Mouse (Mus musculus) lung, postnatal 14 days (tissue): ENCODE results near the gene 4930564D02Rik.

Experiments used
- DNase-seq: peaks from one replicate; pipeline ENCODE4 v3.0.0; 2021

4930564D02Rik gene

DNA sequence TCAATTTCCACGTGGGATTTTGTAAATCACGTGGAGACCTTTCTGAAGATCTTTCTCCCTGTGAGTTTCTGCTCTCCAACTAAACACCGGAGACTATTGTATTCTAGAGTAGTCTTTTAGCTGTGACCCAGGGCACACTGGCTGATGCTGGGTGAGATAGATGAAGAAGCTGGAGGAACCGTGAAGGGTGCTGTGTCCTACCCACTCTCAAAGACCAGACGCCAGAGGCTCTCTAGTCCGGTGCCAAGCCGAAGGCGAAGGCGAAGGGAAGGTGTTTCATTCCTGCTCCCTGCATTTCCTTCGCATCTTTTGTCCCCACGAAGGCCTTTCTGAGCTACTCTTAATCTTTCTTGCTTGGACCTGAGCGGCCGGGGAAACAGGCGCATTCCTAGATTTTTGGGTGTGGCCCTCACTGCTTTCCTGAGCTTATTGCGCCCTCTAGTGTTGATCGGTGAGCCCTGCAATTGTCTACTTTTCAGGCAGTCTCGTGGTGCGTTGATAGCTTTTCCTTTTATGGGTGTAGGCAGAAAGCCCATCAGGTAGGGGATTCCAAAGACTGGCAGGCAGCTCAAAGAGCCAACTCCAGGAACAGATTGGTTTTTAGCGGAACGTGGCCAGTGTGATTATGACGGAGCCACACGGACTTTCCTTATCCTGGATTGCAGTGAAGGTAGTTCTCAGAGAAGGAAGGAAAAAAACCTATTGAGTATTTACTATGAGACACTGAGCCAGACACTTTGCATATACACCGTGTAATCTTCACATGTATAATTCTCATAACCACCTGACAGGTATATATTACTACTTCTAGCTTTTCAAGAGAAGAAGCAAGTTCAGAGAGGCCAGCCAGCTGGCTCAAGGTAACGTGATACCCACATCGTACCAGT lies 7.8 kb upstream of the 4930564D02Rik start:
- DNase-seq = peak; percentile 90

DNA sequence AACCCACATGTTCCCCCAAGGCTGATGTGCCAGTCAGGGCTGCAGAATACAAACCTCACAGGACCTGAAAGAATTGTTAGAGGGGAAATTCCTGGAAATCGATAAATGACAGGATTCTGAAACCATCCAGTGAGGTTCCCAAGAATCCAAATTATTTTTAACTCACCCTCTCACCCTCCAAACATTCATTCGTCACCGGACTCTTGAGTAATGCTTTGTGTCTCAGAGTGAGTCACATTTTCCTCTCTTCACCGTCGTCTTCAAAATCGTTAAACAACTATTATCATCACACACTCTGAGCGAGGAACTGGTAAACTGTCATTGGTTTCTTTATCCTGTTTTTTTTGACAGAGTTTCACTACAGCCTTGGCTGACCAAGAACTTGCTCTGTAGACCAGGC lies 6.7 kb upstream of the 4930564D02Rik start:
- no peak for DNase-seq

- no peak for DNase-seq
Measured at GRCm38 (mm10) chr3:105060992-105061391, 5.7 kb upstream of the 4930564D02Rik start.

- DNase-seq = no peak
Measured at GRCm38 (mm10) chr3:105061496-105061895, 5.1 kb upstream of the 4930564D02Rik start.

DNA sequence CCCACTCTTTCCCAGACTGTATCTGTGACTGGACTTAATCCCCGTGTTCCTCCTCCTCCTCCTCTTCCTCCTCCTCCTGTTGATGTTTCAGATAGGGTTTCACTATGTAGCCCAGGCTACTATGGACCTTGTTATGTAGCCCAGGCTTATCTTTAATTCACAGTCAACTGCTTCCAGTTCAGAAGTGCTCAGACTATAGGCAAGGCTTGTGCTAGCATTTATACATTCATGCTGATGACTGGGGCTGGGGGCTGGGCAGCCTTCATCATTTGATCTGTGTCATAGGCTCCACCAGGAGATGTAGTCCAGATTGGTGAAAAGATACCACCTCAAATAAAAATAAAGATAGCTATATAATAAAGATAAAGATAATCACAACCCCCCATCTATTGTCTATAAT lies 4.7 kb upstream of the 4930564D02Rik start:
- no peak for DNase-seq

- no peak for DNase-seq
Measured at GRCm38 (mm10) chr3:105062676-105063075, 4.0 kb upstream of the 4930564D02Rik start.

DNA sequence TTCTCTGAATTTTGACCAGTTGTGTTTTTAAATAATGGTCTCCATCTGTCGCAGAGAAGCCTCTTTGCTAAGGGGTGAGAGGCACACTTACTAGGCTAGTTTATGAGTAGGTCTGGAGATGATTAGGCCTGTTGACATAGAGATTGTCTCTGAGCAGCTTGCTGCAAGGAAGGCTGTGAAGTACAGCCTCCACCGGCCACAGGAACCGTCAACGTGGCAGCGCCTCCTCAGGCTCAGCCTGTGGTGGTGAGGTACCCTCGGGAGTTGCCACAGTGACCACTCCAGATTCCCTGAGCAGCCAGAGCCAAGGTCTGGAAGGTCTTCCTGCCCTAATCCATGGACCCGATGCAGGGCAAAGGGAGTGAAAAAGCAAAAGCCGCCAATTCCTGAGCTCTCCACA lies 3.9 kb downstream of the 4930564D02Rik start:
- no peak for DNase-seq

DNA sequence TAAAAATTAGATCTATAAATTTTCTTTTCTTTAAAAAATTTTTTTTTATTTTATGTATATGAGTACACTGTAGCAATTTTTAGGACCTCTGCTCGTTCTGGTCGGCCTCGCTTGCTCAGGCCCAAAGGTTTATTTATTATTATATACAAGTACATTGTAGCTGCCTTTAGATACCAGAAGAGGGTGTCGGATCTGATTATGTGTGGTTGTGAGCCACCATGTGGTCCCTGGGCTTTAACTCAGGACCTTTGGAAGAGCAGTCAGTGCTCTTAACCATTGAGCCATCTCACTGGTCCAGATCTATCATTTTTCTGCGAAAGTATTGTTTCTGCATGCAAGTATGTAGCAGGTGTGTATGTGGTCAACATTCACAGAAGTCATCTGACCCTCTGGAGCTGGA lies 4.6 kb downstream of the 4930564D02Rik start:
- no peak for DNase-seq

- DNase-seq = no peak
Measured at GRCm38 (mm10) chr3:105072536-105072935, 5.9 kb downstream of the 4930564D02Rik start.

DNA sequence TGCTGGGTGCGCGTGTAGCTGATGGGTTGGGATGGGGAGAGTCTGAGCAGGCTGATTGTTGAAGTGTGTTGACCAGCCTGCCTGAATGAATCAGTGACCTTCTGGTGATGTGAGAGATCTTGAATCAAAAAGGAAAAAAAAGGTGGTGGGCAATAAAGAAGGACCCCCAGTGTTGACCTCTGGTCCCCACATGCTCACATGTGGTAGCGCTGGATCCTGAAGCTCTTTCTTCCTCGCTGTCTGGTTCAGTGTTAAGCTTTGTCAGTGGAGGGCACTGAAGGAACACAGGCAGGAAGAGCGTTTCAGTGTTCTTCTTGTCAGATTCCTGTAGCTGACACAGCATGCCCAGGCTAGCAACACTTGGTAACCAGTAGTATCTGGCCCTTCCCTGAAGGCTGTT lies 9.2 kb downstream of the 4930564D02Rik start:
- no peak for DNase-seq

- peak; percentile 75 for DNase-seq
Measured at GRCm38 (mm10) chr3:105078231-105078826, 11.7 kb downstream of the 4930564D02Rik start.

DNA sequence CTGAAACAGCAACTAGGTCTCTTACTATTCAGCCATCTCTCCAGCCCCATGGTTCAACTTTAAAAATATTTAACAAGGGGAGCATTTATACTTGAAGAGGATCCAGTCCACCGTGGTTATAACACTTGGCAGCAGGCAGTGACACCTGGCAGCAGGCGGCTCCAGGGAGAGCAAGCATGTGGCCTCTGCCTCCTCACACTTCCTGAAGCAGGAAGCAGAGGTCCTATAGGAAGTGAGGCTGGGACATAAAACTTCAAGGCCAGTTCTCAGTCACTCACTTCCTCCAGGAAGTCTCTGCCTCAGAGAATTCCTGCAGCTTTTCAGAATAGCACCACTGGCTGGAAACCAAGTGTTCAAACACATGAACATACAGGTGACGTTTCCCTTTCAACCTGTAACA lies 20.7 kb downstream of the 4930564D02Rik start:
- DNase-seq = no peak

GRCm38 (mm10) chr3:105088638-105089037 lies 22.0 kb downstream of the 4930564D02Rik start:
- no peak for DNase-seq

- DNase-seq = no peak
Measured at GRCm38 (mm10) chr3:105090147-105090546, 23.5 kb downstream of the 4930564D02Rik start.

- peak; percentile 60 for DNase-seq
Measured at GRCm38 (mm10) chr3:105090981-105091380, 24.3 kb downstream of the 4930564D02Rik start.

GRCm38 (mm10) chr3:105092721-105093505 lies 26.3 kb downstream of the 4930564D02Rik start:
- no peak for DNase-seq

GRCm38 (mm10) chr3:105094448-105094847 lies 27.8 kb downstream of the 4930564D02Rik start:
- no peak for DNase-seq

DNA sequence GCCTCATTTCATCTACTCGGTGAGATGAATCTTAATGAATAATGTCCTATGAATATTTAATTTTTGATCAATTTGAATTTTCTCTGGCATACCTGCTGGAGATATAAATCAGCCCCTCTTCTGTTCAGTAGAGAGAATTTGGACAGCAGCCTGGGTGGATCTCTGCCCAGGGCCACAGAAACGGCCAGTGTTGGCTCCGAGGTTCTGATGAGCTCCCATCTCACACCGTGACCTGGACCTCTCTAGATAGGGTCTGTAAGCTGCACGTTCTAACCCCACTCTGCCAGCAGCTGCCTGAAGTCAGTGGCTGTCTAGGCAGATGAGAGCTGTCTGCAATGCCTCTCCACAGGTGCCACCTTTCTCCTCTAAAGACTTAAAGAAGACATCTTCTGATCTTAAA lies 28.4 kb downstream of the 4930564D02Rik start:
- DNase-seq = no peak

DNA sequence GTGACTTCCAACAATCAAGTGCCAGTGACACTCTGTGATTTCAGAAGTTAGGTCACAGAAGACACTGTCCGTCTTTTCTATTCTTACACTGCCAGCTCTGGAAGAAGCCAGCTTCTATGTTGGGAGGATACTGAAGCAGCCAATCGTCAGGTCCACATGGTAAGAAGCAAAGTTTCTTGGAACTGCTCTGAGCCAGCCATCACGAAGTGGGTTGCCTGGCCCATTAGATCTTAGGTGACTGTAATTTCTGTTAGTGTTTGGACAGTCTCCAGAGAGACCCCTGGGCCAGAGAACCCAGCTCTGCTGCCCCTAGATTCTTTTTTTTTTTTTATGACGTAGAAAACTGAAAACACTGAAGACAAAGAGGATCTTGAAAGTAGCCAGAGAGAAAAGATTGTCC lies 30.9 kb downstream of the 4930564D02Rik start:
- DNase-seq = no peak

GRCm38 (mm10) chr3:105099526-105100269 lies 33.1 kb downstream of the 4930564D02Rik start:
- DNase-seq = no peak

GRCm38 (mm10) chr3:105100270-105100589 lies 33.6 kb downstream of the 4930564D02Rik start:
- no peak for DNase-seq

GRCm38 (mm10) chr3:105105827-105106226 lies 39.2 kb downstream of the 4930564D02Rik start:
- no peak for DNase-seq

DNA sequence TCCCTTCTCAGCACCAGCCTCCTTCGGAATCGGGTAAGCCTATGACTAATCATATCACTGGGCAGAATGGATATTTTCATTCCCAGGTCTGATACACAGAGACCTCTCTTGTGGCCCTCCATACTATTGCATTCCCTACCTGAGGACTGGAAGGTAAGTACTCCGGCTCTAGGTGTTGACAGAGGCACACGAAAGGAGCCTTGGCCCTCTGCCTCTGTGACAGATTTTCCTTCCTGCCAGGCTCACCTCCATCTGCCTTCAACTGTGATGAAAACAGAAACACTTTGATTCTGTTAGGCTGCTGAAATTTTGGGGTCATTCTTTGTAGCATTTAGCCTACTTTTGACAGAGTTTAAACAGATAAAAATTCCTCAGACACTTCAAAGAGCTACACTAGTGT lies 47.2 kb downstream of the 4930564D02Rik start:
- DNase-seq = no peak
